Mouse (Mus musculus) stomach, embryonic 15.5 days (tissue): ENCODE measurements around the gene Fam193a. TPM values are rescaled to one million over a fixed set of nuclear protein-coding genes. Genes with fewer than 3 reads are reported as not detected.

ENCODE experiments used
- ATAC-seq: fragments of 200-750 bp; cut with Nextera tagmentation; 2 replicates; pipeline ENCODE4 v1.8.0; 2017; ENCODE audit warnings: low read depth, moderate number of reproducible peaks, moderate TSS enrichment; ENCODE audit not compliant: insufficient read depth, low FRiP score
- H3K27ac ChIP-seq: fragments of 300-500 bp; sonication (generic); 2 replicates; pipeline ENCODE4 v1.5.1; 2015; ENCODE audit warnings: mild to moderate bottlenecking, inconsistent platforms
- H3K27me3 ChIP-seq: fragments of 300-500 bp; sonication (generic); replicated peaks from 2 replicates; pipeline ENCODE4 v1.6.1; 2015; ENCODE audit warnings: inconsistent platforms
- H3K36me3 ChIP-seq: fragments of 300-500 bp; sonication (generic); 2 replicates; pipeline ENCODE4 v1.6.1; 2015; ENCODE audit warnings: inconsistent platforms
- H3K4me1 ChIP-seq: fragments of 300-500 bp; sonication (generic); 2 replicates; pipeline ENCODE4 v1.6.1; 2015; ENCODE audit warnings: inconsistent platforms
- H3K4me2 ChIP-seq: fragments of 300-500 bp; sonication (generic); 2 replicates; pipeline ENCODE4 v1.6.1; 2015; ENCODE audit warnings: mild to moderate bottlenecking, inconsistent platforms
- H3K4me3 ChIP-seq: fragments of 300-500 bp; sonication (generic); replicated peaks from 2 replicates; pipeline ENCODE4 v1.5.1; 2015; ENCODE audit warnings: inconsistent platforms
- H3K9ac ChIP-seq: fragments of 300-500 bp; sonication (generic); 2 replicates; pipeline ENCODE4 v1.6.1; 2015; ENCODE audit warnings: inconsistent platforms
- H3K9me3 ChIP-seq: fragments of 300-500 bp; sonication (generic); 2 replicates; pipeline ENCODE4 v1.6.1; 2016; ENCODE audit warnings: inconsistent platforms
- WGBS: fragments of 180-500 bp; shearing (Covaris S2); methylation state at CpG from one replicate; pipeline ENCODE4 v1.1.7; 2015; 5-methylcytosine and 5-hydroxymethylcytosine counted together
- polyA plus RNA-seq: library from polyadenylated mRNA; unstranded; fragments of >200 nt; fragmentation: Nextera tagmentation; extraction: Ambion mirVana; gene quantifications from 2 replicates; pipeline ENCODE4 v1.2.1, GENCODE M21; 2015

Gene Fam193a
- polyA plus RNA-seq, 1 experiment from 2014 or later: 11.8 TPM

DNA sequence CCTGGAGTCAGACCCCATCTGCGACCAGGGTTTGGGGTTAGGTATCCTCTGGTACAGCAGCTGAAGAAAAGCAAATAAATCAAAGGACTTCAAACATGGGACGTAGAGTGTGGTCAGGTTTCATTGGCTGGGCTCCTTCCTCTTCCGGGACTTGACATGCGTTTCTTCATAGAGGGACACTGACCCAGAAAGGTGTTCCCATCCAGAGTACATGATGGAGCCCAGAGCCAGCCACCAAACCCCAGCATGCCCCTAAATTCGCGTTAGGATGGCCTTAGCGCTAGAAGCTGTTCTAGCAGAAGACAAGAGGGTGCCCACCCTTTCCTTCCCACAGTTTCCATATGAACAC is 144.5 kb downstream of the Fam193a start:
- H3K9me3 ChIP-seq: no peaks in the 10 kb centered on the region
- no peak overlapping the region for H3K9ac ChIP-seq
- H3K4me1 ChIP-seq: peaks cover 5% of the 10 kb centered on the region
- peak overlapping the region; percentile 80 for H3K4me3 ChIP-seq
- H3K27ac ChIP-seq: no peak overlapping the region
- WGBS: 14% methylated on average over 7 of the region's 7 CpGs
- no peaks in the 10 kb centered on the region for H3K36me3 ChIP-seq
- no peak; the same call in 1 of the 2 replicates for ATAC-seq
- no peaks in the 10 kb centered on the region for H3K27me3 ChIP-seq
- H3K4me2 ChIP-seq: peak overlapping the region; percentile 90

GRCm38 (mm10) chr5:34515096-34515495 is 145.4 kb downstream of the Fam193a start:
- no peak overlapping the region for H3K9ac ChIP-seq
- no peak for ATAC-seq

DNA sequence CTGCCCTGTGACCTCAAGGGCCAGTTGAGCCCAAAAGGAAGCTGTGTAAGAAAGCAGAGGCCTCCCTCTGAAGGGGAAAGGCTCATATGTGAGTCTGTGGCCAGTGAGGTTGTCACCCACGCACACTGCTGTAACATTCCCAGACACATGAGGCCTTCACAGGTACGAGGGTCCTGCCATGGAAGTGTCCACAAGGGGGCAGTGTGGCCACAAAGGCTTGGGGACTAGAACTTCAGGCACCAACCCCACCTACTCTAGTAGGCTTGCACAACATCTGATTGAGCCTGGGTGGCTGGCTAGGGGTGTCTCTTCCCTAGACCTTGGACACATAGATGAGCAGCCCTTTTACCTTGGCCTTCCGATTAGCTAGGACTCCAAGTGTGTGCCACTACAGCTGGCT is 148.2 kb downstream of the Fam193a start:
- ATAC-seq: no peak
- no peak overlapping the region for H3K4me2 ChIP-seq
- H3K27me3 ChIP-seq: no peaks in the 10 kb centered on the region
- WGBS: 23% methylated on average over 3 of the region's 3 CpGs
- no peak overlapping the region for H3K27ac ChIP-seq
- H3K9ac ChIP-seq: no peak overlapping the region
- no peaks in the 10 kb centered on the region for H3K36me3 ChIP-seq
- H3K4me1 ChIP-seq: peaks cover 5% of the 10 kb centered on the region
- no peaks in the 10 kb centered on the region for H3K9me3 ChIP-seq
- no peak overlapping the region for H3K4me3 ChIP-seq

More at GRCm38 (mm10) chr5:34515096-34515495, 145.4 kb downstream of the Fam193a start:
- Histone ChIP-seq H3K27ac (no peak overlapping the region), H3K4me3 (no peak overlapping the region), H3K27me3 (no peaks in the 10 kb centered on the region), H3K9me3 (no peaks in the 10 kb centered on the region), H3K4me1 (peaks cover 5% of the 10 kb centered on the region), H3K4me2 (no peak overlapping the region), H3K36me3 (no peaks in the 10 kb centered on the region)

DNA sequence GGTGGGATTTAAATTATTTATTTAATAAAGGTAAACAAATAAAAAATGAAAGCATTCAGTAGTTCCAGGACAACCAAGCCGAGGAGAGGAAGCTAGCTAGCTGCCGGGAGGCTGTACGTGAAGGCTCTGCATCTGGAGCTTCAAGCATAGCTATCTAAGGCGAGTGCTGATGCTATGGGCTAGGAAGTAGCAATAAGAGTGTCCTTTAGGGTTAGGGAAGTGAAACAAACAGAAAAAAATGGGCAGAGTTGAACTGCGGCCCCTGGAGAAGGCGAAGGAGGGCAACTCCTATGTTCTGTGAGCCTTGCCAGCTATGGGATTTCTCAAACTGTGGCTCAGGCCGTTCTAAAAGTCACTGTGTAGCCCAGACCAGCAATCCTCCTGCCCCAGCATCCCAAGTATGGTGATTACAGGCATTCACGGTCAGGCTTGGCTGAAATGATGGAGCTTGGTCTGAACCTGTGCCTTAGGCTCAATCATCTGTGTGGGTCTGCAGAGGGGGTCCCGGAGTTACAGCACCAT is 149.7 kb downstream of the Fam193a start:
- no peaks in the 10 kb centered on the region for H3K9me3 ChIP-seq
- H3K27ac ChIP-seq: no peak overlapping the region
- ATAC-seq: no peak
- H3K4me2 ChIP-seq: no peak overlapping the region
- peaks cover 1% of the 10 kb centered on the region; the same call in 1 of the 2 replicates for H3K4me1 ChIP-seq
- no peak overlapping the region for H3K9ac ChIP-seq
- H3K27me3 ChIP-seq: no peaks in the 10 kb centered on the region
- H3K4me3 ChIP-seq: no peak overlapping the region
- WGBS: 75% methylated on average over 9 of the region's 9 CpGs
- no peaks in the 10 kb centered on the region for H3K36me3 ChIP-seq

GRCm38 (mm10) chr5:34520458-34521209 is 150.9 kb downstream of the Fam193a start:
- Histone ChIP-seq H3K4me1 (no peaks in the 10 kb centered on the region), H3K27me3 (no peaks in the 10 kb centered on the region), H3K27ac (no peak overlapping the region), H3K9ac (no peak overlapping the region), H3K4me2 (no peak overlapping the region), H3K36me3 (no peaks in the 10 kb centered on the region), H3K9me3 (no peaks in the 10 kb centered on the region), H3K4me3 (no peak overlapping the region)
- ATAC-seq: no peak
- 58% methylated on average over 11 of the region's 11 CpGs for WGBS

DNA sequence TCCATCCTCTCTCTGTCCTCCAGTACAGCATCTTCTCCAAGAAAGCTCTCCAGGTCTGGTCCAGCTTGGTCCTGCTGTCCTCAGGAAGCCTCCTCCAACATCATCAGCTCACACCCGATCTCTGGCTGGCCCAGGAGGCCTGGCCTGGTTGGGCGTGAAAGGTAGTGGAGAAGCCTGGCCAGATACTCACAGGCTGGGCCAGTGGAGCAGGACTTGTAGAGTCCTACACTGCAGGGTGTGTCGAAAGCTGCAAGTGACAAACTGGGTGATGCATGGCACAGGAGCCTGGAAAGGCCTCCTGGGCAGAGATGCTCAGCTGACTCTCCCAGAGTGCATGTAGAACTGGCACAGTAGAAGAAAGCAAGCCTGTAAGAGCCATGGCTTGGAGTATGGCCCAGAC is 151.6 kb downstream of the Fam193a start:
- Histone ChIP-seq H3K9ac (no peak overlapping the region), H3K4me1 (no peaks in the 10 kb centered on the region), H3K27ac (no peak overlapping the region), H3K27me3 (no peaks in the 10 kb centered on the region), H3K4me2 (no peak overlapping the region), H3K4me3 (no peak overlapping the region), H3K9me3 (no peaks in the 10 kb centered on the region), H3K36me3 (no peaks in the 10 kb centered on the region)
- no peak for ATAC-seq
- 74% methylated on average over 3 of the region's 3 CpGs for WGBS

GRCm38 (mm10) chr5:34523958-34524485 is 154.3 kb downstream of the Fam193a start:
- no peaks in the 10 kb centered on the region for H3K9me3 ChIP-seq
- no peak overlapping the region for H3K9ac ChIP-seq
- no peak for ATAC-seq
- no peaks in the 10 kb centered on the region for H3K36me3 ChIP-seq
- no peak overlapping the region for H3K4me2 ChIP-seq
- no peaks in the 10 kb centered on the region for H3K27me3 ChIP-seq
- no peaks in the 10 kb centered on the region for H3K4me1 ChIP-seq
- 57% methylated on average over 4 of the region's 4 CpGs for WGBS
- no peak overlapping the region for H3K27ac ChIP-seq
- no peak overlapping the region for H3K4me3 ChIP-seq

GRCm38 (mm10) chr5:34524511-34524910 is 154.8 kb downstream of the Fam193a start:
- no peak overlapping the region for H3K9ac ChIP-seq
- no peak overlapping the region for H3K27ac ChIP-seq
- no peak overlapping the region for H3K4me2 ChIP-seq
- no peaks in the 10 kb centered on the region for H3K27me3 ChIP-seq
- H3K36me3 ChIP-seq: no peaks in the 10 kb centered on the region
- ATAC-seq: no peak
- H3K9me3 ChIP-seq: no peaks in the 10 kb centered on the region
- H3K4me1 ChIP-seq: no peaks in the 10 kb centered on the region
- no peak overlapping the region for H3K4me3 ChIP-seq

GRCm38 (mm10) chr5:34525663-34526476 is 156.1 kb downstream of the Fam193a start, which contains the start of gene Sh3bp2:
Gene Sh3bp2, plus strand, starts transcription at chr5:34525838.
- 2% methylated on average over 38 of the region's 38 CpGs for WGBS
- Histone ChIP-seq H3K9ac (peak within 1 kb of the TSS; percentile 51), H3K36me3 (no peaks in the 10 kb centered on the region), H3K9me3 (no peaks in the 10 kb centered on the region), H3K27me3 (no peaks in the 10 kb centered on the region), H3K27ac (peak within 1 kb of the TSS; percentile 40; the same call in 1 of the 2 replicates), H3K4me3 (peak within 1 kb of the TSS; percentile 66), H3K4me2 (peak within 1 kb of the TSS; percentile 94), H3K4me1 (0 out of 2 replicates have a peak, but pooled peaks cover 4% of the 10 kb centered on the region)
- ATAC-seq: peak; percentile 94

DNA sequence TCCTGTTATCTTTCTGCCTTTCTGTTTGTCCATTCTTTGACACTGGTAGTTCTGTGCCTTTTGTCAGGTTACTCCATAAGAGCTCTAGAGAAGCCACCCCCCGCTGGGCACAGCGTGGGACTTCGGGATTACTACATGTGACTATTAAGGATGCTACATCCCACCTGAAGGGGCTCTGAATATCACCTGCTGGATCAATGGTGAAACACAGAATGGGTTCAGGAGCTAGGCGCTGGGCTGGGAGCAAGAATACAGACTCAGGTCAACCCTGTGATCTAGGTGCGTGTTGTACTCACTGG is 156.7 kb downstream of the Fam193a start:
- no peaks in the 10 kb centered on the region for H3K9me3 ChIP-seq
- no peak overlapping the region for H3K9ac ChIP-seq
- no peaks in the 10 kb centered on the region for H3K36me3 ChIP-seq
- no peak for ATAC-seq
- H3K4me3 ChIP-seq: peak overlapping the region; percentile 66
- H3K4me2 ChIP-seq: peak overlapping the region; percentile 94
- 48% methylated on average over 5 of the region's 5 CpGs for WGBS
- no peak overlapping the region for H3K27ac ChIP-seq
- no peaks in the 10 kb centered on the region for H3K27me3 ChIP-seq
- 0 out of 2 replicates have a peak, but pooled peaks cover 7% of the 10 kb centered on the region for H3K4me1 ChIP-seq

DNA sequence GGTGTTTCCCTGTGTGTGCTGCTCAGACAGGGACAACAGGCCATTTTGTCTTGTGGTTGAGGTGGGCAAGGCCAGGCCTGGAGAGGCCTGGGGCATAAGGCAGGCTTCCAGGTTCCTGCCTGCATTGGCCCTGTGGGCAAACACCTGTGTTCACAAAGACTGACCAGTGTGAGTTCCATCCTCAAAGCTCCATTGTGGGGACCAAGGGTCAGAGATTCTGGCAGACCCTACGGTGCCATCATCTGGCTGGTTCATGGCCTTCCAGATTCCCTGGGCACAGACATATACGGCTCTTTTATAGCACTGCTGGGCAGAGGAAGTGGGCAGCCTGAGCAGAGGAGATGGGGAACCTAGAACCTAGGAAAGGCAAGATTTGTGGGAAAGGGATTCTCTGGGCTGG is 157.6 kb downstream of the Fam193a start:
- Histone ChIP-seq H3K27ac (no peak overlapping the region), H3K9ac (no peak overlapping the region), H3K4me3 (no peak overlapping the region), H3K4me1 (0 out of 2 replicates have a peak, but pooled peaks cover 7% of the 10 kb centered on the region), H3K9me3 (no peaks in the 10 kb centered on the region), H3K4me2 (no peak overlapping the region; the same call in 1 of the 2 replicates), H3K27me3 (no peaks in the 10 kb centered on the region), H3K36me3 (no peaks in the 10 kb centered on the region)
- WGBS: 74% methylated on average over 2 of the region's 2 CpGs
- no peak for ATAC-seq

- Histone ChIP-seq H3K9me3 (no peaks in the 10 kb centered on the region), H3K4me3 (no peak overlapping the region), H3K27me3 (no peaks in the 10 kb centered on the region), H3K4me1 (0 out of 2 replicates have a peak, but pooled peaks cover 7% of the 10 kb centered on the region), H3K9ac (no peak overlapping the region), H3K36me3 (no peaks in the 10 kb centered on the region), H3K27ac (no peak overlapping the region), H3K4me2 (no peak overlapping the region)
- no peak for ATAC-seq
- WGBS: 80% methylated on average over 5 of the region's 5 CpGs
These were observed 159.0 kb downstream of the Fam193a start for GRCm38 (mm10) chr5:34528724-34529123.
